Mouse (Mus musculus) olfactory bulb, adult 2 months (tissue): ENCODE data around the gene Grem2. TPM values are rescaled to one million over a fixed set of nuclear protein-coding genes. Genes with fewer than 3 reads are reported as not detected.

Experiments used
- H3K27ac ChIP-seq: fragments of 200-500 bp; 2 replicates; pipeline ENCODE4 v1.5.1; 2012; ENCODE audit warnings: low read depth, low read length; ENCODE audit not compliant: insufficient read depth
- H3K4me1 ChIP-seq: fragments of 200-500 bp; 2 replicates; pipeline ENCODE4 v1.6.1; 2012; ENCODE audit warnings: low read length; ENCODE audit not compliant: control insufficient read depth, insufficient read depth
- H3K4me3 ChIP-seq: fragments of 200-500 bp; 2 replicates; pipeline ENCODE4 v1.5.1; 2012; ENCODE audit warnings: mild to moderate bottlenecking, low read depth, low read length, moderate library complexity; ENCODE audit not compliant: insufficient read depth
- CTCF ChIP-seq: fragments of 200-500 bp; IDR thresholded peaks from 2 replicates; pipeline ENCODE4 v1.5.1; 2012; ENCODE audit warnings: low read depth, mild to moderate bottlenecking, low read length, moderate library complexity; ENCODE audit not compliant: insufficient read depth
- POLR2A ChIP-seq: fragments of 200-500 bp; IDR thresholded peaks from 2 replicates; pipeline ENCODE4 v1.6.1; 2012; ENCODE audit warnings: mild to moderate bottlenecking, low read depth, low read length, moderate library complexity; ENCODE audit not compliant: insufficient read depth
- whole genome bisulfite sequencing: fragments of 180-500 bp; shearing (Covaris S2); methylation state at CpG from one replicate; pipeline ENCODE4 v1.1.7; 2018; 5-methylcytosine and 5-hydroxymethylcytosine counted together
- polyA plus RNA-seq: library from polyadenylated mRNA; stranded (reverse); fragments of >200 nt; gene quantifications from 2 replicates; pipeline ENCODE4 v1.2.4, GENCODE M21; 2012; ENCODE audit warnings: low replicate concordance; ENCODE audit not compliant: missing spikeins, insufficient read depth, insufficient read length

Grem2 gene
- polyA plus RNA-seq, 1 experiment, result not detected

DNA sequence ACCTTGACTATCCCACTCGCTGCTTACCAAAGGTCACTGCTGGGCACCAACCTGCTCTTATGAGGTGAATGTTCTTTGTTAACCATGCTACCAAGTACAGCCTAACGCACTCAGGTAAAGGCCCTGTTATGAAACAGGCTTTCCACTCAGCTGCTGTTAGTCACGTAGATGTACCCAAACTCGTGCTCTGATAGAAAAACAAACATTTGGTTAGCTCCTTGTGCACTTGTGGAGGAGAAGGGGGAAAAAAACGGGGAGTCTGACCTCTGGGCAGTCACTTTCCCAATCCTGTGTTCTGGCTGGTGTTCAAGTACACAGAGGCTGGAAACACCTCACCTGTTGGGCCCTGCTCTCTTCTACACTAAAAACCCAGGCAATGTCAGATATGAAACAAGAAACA, 14.0 kb downstream of the Grem2 start:
- WGBS, result 83% methylated on average over 5 of the region's 5 CpGs
- no peaks in the 10 kb centered on the region for H3K4me1 ChIP-seq
- H3K4me3 ChIP-seq, result no peak overlapping the region
- no peak overlapping the region for H3K27ac ChIP-seq
- TF ChIP-seq CTCF (no peak), POLR2A (no peak)

GRCm38 (mm10) chr1:174902755-174903154, 18.9 kb downstream of the Grem2 start:
- H3K4me1 ChIP-seq, result no peaks in the 10 kb centered on the region
- H3K4me3 ChIP-seq, result no peak overlapping the region
- TF ChIP-seq CTCF, result no peak
- TF ChIP-seq POLR2A, result no peak
- WGBS, result 70% methylated on average over 1 of the region's 1 CpGs
- H3K27ac ChIP-seq, result no peak overlapping the region

- H3K27ac ChIP-seq, result no peak overlapping the region
These were observed 29.1 kb downstream of the Grem2 start for GRCm38 (mm10) chr1:174892471-174892870.

DNA sequence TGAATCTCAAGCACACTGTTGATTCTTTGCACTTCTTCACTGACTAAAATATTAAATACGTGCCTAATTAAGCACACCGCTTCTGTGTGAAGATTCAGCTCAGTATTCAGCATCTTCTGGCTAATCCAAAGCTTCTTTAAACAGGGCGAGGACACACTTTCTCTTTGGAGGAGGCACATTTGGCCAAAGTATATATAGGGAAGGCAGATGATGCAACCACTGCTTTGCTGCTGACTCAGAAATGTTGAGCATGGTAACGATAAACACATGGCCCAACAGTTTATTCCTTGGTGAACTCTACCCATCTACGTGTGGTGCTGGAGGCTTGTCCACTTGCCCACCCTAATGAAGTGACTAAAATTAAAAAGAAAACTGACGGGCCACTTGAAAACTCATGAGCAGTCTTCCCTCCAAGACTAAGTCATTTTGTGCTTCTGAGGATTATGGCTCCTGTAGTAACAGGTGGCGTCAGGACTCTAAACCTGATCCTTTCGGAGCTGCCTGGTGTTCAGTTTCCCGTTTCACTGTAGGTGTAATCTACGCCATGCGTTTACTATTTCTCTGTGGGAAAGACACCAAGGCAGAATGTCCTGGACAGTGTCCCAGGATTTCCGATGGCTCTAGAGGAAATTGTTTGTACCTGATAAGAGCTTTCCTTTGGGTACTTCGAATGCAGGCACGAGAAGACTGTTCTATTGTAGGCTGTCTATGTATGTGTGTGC, 32.8 kb downstream of the Grem2 start:
- Histone ChIP-seq H3K27ac (no peak overlapping the region), H3K4me1 (no peaks in the 10 kb centered on the region), H3K4me3 (no peak overlapping the region)
- TF ChIP-seq POLR2A, result no peak
- TF ChIP-seq CTCF, result no peak
- WGBS, result 91% methylated on average over 14 of the region's 14 CpGs

More at GRCm38 (mm10) chr1:174892471-174892870, 29.1 kb downstream of the Grem2 start:
- no peak for TF ChIP-seq POLR2A
- TF ChIP-seq CTCF, result no peak
- WGBS, result 87% methylated on average over 7 of the region's 7 CpGs
- H3K4me3 ChIP-seq, result no peak overlapping the region
- H3K4me1 ChIP-seq, result no peaks in the 10 kb centered on the region

GRCm38 (mm10) chr1:174888073-174888472, 33.5 kb downstream of the Grem2 start:
- WGBS, result 100% methylated on average over 1 of the region's 1 CpGs
- TF ChIP-seq POLR2A (no peak), CTCF (no peak)
- Histone ChIP-seq H3K4me1 (no peaks in the 10 kb centered on the region), H3K27ac (no peak overlapping the region), H3K4me3 (no peak overlapping the region)

- no peak for TF ChIP-seq CTCF
- TF ChIP-seq POLR2A, result no peak
- Histone ChIP-seq H3K27ac (no peak overlapping the region), H3K4me3 (no peak overlapping the region), H3K4me1 (no peaks in the 10 kb centered on the region)
- WGBS, result 79% methylated on average over 1 of the region's 1 CpGs
These were observed 39.1 kb downstream of the Grem2 start for GRCm38 (mm10) chr1:174882496-174882895.

DNA sequence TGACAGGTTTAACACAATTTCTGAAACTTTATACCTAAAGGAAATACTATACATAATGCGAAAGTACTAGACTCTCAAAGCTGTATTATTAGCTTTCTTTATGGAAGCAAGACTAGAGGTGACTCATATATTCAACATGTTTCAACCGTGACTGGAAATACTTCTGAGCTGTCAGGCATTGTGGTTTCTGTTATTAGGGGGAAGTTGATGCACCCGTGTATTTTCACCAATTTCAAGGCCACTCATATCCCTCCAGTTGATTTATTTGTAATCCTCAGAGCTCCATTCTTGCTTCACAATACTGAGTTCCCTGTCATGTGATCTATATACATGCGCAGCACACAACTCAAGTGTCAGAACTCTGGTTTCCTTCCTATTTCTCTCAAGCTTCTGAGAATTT, 46.4 kb downstream of the Grem2 start:
- Histone ChIP-seq H3K27ac (no peak overlapping the region), H3K4me1 (no peaks in the 10 kb centered on the region), H3K4me3 (no peak overlapping the region)
- 72% methylated on average over 4 of the region's 4 CpGs for WGBS
- no peak for TF ChIP-seq CTCF
- TF ChIP-seq POLR2A, result no peak

GRCm38 (mm10) chr1:174860407-174861118, 61.1 kb downstream of the Grem2 start:
- WGBS, result 71% methylated on average over 10 of the region's 10 CpGs
- Histone ChIP-seq H3K4me3 (no peak overlapping the region), H3K27ac (no peak overlapping the region), H3K4me1 (no peaks in the 10 kb centered on the region)
- TF ChIP-seq POLR2A, result no peak
- no peak for TF ChIP-seq CTCF

DNA sequence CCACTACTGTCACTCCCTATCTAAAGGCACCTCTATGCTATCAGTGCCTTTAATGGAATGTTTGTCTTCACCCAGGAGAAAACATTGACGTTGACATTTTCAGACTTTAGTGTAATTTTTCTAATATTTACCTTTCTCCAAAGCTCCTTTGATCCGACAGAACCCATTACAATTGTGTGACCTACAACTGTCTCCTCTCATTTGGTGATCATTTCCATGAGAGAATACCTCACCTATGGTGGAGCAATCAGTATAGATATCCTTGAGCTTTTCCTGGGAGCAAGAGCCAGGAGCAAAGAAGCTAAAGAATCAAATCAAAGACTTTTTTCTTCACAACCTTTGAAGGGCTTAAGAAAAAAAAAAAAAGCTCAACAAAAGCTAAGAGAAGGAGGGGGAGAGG, 65.4 kb downstream of the Grem2 start:
- no peak for TF ChIP-seq CTCF
- TF ChIP-seq POLR2A, result no peak
- Histone ChIP-seq H3K4me3 (no peak overlapping the region), H3K27ac (no peak overlapping the region), H3K4me1 (no peaks in the 10 kb centered on the region)
- WGBS, result 78% methylated on average over 2 of the region's 2 CpGs
